Mouse (Mus musculus) embryonic facial prominence, embryonic 13.5 days (tissue): ENCODE measurements around the gene Ypel5. TPM values are rescaled to one million over a fixed set of nuclear protein-coding genes. Genes with fewer than 3 reads are reported as not detected.

ENCODE experiments used
- ATAC-seq: fragments of 200-750 bp; cut with Nextera tagmentation; 2 replicates; pipeline ENCODE4 v1.8.0; 2017; ENCODE audit warnings: low read depth; ENCODE audit not compliant: insufficient number of reproducible peaks, insufficient read depth, low FRiP score, low TSS enrichment
- H3K27ac ChIP-seq: fragments of 300-500 bp; sonication (generic); 2 replicates; pipeline ENCODE4 v1.5.1; 2015; ENCODE audit warnings: moderate library complexity, mild to moderate bottlenecking, inconsistent platforms
- H3K27me3 ChIP-seq: fragments of 300-500 bp; sonication (generic); 2 replicates; pipeline ENCODE4 v1.6.1; 2015; ENCODE audit warnings: mild to moderate bottlenecking, inconsistent platforms
- H3K36me3 ChIP-seq: fragments of 300-500 bp; sonication (generic); 2 replicates; pipeline ENCODE4 v1.6.1; 2015; ENCODE audit warnings: mild to moderate bottlenecking, inconsistent platforms
- H3K4me1 ChIP-seq: fragments of 300-500 bp; sonication (generic); 2 replicates; pipeline ENCODE4 v1.6.1; 2015; ENCODE audit warnings: inconsistent platforms
- H3K4me2 ChIP-seq: fragments of 300-500 bp; sonication (generic); 2 replicates; pipeline ENCODE4 v1.6.1; 2015; ENCODE audit warnings: moderate library complexity, mild to moderate bottlenecking, inconsistent platforms
- H3K4me3 ChIP-seq: fragments of 300-500 bp; sonication (generic); 2 replicates; pipeline ENCODE4 v1.5.1; 2015; ENCODE audit warnings: mild to moderate bottlenecking, inconsistent platforms
- H3K9ac ChIP-seq: fragments of 300-500 bp; sonication (generic); 2 replicates; pipeline ENCODE4 v1.6.1; 2015; ENCODE audit warnings: mild to moderate bottlenecking, inconsistent platforms
- H3K9me3 ChIP-seq: fragments of 300-500 bp; sonication (generic); 2 replicates; pipeline ENCODE4 v1.6.1; 2016; ENCODE audit warnings: inconsistent platforms
- WGBS: fragments of 180-500 bp; shearing (Covaris S2); methylation state at CpG from one replicate; pipeline ENCODE4 v1.1.7; 2015; ENCODE audit warnings: mixed read lengths; 5-methylcytosine and 5-hydroxymethylcytosine counted together
- polyA plus RNA-seq: library from polyadenylated mRNA; unstranded; fragments of >200 nt; fragmentation: Nextera tagmentation; extraction: Ambion mirVana; gene quantifications from 2 replicates; pipeline ENCODE4 v1.2.1, GENCODE M21; 2015

The Ypel5 gene
- polyA plus RNA-seq, 1 experiment from 2014 or later: 48.1 TPM

- 50% methylated on average over 8 of the region's 8 CpGs for WGBS
- no peaks in the 10 kb centered on the region for H3K4me1 ChIP-seq
Observed at GRCm38 (mm10) chr17:72890398-72890898, 54.2 kb downstream of the Ypel5 start.

GRCm38 (mm10) chr17:72891556-72891955 is 55.3 kb downstream of the Ypel5 start:
- WGBS: 91% methylated on average over 6 of the region's 6 CpGs
- no peaks in the 10 kb centered on the region for H3K36me3 ChIP-seq
- no peaks in the 10 kb centered on the region for H3K9me3 ChIP-seq
- H3K27me3 ChIP-seq: peaks cover 5% of the 10 kb centered on the region; the same call in 1 of the 2 replicates
- no peak overlapping the region for H3K4me2 ChIP-seq
- no peak overlapping the region for H3K9ac ChIP-seq
- H3K4me3 ChIP-seq: no peak overlapping the region
- no peak overlapping the region for H3K27ac ChIP-seq
- H3K4me1 ChIP-seq: no peaks in the 10 kb centered on the region
- no peak for ATAC-seq

More at GRCm38 (mm10) chr17:72890398-72890898, 54.2 kb downstream of the Ypel5 start:
- no peak overlapping the region for H3K4me2 ChIP-seq
- no peaks in the 10 kb centered on the region for H3K9me3 ChIP-seq
- H3K27me3 ChIP-seq: peaks cover 5% of the 10 kb centered on the region; the same call in 1 of the 2 replicates
- no peaks in the 10 kb centered on the region for H3K36me3 ChIP-seq
- H3K4me3 ChIP-seq: no peak overlapping the region
- no peak overlapping the region for H3K27ac ChIP-seq
- no peak for ATAC-seq
- no peak overlapping the region for H3K9ac ChIP-seq

GRCm38 (mm10) chr17:72895506-72895905 is 59.3 kb downstream of the Ypel5 start:
- Histone ChIP-seq H3K4me3 (no peak overlapping the region), H3K9ac (no peak overlapping the region), H3K27me3 (no peaks in the 10 kb centered on the region), H3K4me1 (no peaks in the 10 kb centered on the region), H3K36me3 (no peaks in the 10 kb centered on the region), H3K9me3 (no peaks in the 10 kb centered on the region), H3K27ac (no peak overlapping the region), H3K4me2 (no peak overlapping the region)
- no peak for ATAC-seq
- WGBS: 93% methylated on average over 3 of the region's 3 CpGs

GRCm38 (mm10) chr17:72897076-72897475 is 60.8 kb downstream of the Ypel5 start:
- H3K27me3 ChIP-seq: no peaks in the 10 kb centered on the region
- no peak overlapping the region for H3K4me2 ChIP-seq
- no peaks in the 10 kb centered on the region for H3K9me3 ChIP-seq
- H3K27ac ChIP-seq: no peak overlapping the region
- no peaks in the 10 kb centered on the region for H3K4me1 ChIP-seq
- H3K9ac ChIP-seq: no peak overlapping the region
- H3K4me3 ChIP-seq: no peak overlapping the region
- 86% methylated on average over 7 of the region's 7 CpGs for WGBS
- ATAC-seq: no peak
- H3K36me3 ChIP-seq: no peaks in the 10 kb centered on the region

- no peaks in the 10 kb centered on the region for H3K27me3 ChIP-seq
- H3K4me2 ChIP-seq: no peak overlapping the region
- 80% methylated on average over 5 of the region's 5 CpGs for WGBS
- H3K4me1 ChIP-seq: no peaks in the 10 kb centered on the region
- ATAC-seq: no peak
- no peaks in the 10 kb centered on the region for H3K36me3 ChIP-seq
- H3K4me3 ChIP-seq: no peak overlapping the region
- no peak overlapping the region for H3K9ac ChIP-seq
- H3K27ac ChIP-seq: no peak overlapping the region
- no peaks in the 10 kb centered on the region for H3K9me3 ChIP-seq
Observed at GRCm38 (mm10) chr17:72897961-72898360, 61.7 kb downstream of the Ypel5 start.

- H3K36me3 ChIP-seq: no peaks in the 10 kb centered on the region
- no peak overlapping the region for H3K4me2 ChIP-seq
- no peak for ATAC-seq
- WGBS: 73% methylated on average over 3 of the region's 3 CpGs
- no peaks in the 10 kb centered on the region for H3K9me3 ChIP-seq
- no peak overlapping the region for H3K9ac ChIP-seq
- H3K27ac ChIP-seq: no peak overlapping the region
- no peaks in the 10 kb centered on the region for H3K27me3 ChIP-seq
- H3K4me1 ChIP-seq: 0 out of 2 replicates have a peak, but pooled peaks cover under 1% of the 10 kb centered on the region
- no peak overlapping the region for H3K4me3 ChIP-seq
Observed at GRCm38 (mm10) chr17:72898775-72899174, 62.5 kb downstream of the Ypel5 start.

Other genes starting within 250 kb of the Ypel5 start
- 0.51 and 0.66 TPM in 2 replicates for gene Alk, start 231.8 kb upstream of the Ypel5 start, polyA plus RNA-seq
- 4.0 TPM in 2 replicates for gene Lbh, start 81.9 kb downstream of the Ypel5 start, polyA plus RNA-seq